Mouse (Mus musculus) thymus, postnatal 36 days (tissue): ENCODE results near the gene Acta1.

Experiments
- DNase-seq, 2 experiments: peaks; one replicate each; pipeline ENCODE4 v3.0.0; 2022; ENCODE audit warnings: mixed read lengths in 2 of 2

Acta1 gene

DNA sequence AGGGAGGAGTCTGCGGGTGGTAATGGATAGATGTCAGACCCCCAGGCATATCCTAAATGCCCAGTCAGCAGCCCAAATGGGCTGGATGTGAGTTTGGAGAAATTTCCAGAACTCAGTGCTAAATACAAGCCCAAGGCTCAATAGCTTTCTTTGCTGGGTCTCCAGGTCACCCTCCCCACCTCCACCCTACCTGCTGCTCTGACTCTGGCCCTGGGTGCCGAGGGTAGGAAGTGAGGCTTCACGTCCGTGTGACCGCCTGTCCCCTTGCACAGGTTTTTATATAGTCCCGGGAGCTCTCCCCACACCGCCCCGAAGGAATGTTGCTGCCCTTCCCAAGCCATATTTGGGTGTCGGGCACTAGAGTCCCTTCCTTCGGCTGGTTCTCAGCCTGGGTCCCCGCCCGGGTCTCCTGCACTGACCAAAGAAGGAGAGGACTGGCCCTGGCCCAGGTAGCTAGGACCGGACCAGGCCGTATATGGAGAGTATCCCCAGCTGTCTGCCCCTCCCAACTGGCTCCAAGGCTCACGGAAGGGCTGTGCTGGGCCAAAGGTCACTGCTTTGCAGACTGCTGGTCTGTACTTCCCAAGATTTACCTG lies at the start of gene Acta1:
TSS of gene Acta1 (minus strand) at position 250 of the 596 bp plus-strand sequence.
- DNase-seq: no peak

DNA sequence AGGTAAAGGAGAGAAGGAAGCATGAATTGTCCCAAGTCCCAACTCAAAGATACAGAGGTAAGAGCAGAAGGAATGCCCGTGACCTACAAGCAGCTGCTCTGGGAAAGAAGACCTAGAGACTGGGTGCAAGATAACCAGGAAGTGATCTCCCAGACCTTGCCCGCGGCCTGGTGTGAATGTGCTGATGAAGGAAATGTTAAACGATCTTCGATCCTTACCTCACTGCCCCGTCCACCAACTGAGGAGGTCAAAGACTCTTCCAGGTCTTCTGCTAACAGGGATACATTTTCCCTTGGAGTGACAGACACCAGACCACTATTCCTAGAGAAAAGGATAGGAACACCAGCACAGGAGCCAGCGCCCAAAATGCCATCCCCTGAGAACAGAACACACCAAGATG lies 34.5 kb upstream of the Acta1 start:
- no peak for DNase-seq

DNA sequence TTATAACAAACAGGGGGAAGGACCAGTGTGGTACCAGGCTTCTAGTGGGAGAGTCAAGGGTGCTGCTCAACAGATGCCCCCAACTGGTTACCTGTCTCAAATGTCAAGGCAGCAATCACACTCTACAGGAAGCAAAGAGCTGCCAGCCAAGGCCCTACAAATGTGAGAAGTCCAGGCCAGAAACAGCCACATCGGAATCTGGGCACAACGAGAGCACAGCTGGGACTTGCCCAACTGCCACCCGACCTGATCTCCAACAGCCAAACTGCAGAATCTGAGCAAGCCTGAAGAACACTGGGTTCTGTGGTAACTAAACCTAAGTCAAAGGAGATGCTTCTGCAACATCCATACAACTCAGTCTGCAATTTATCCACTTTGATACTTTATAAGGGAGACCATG lies 31.1 kb upstream of the Acta1 start:
- DNase-seq: no peak

DNA sequence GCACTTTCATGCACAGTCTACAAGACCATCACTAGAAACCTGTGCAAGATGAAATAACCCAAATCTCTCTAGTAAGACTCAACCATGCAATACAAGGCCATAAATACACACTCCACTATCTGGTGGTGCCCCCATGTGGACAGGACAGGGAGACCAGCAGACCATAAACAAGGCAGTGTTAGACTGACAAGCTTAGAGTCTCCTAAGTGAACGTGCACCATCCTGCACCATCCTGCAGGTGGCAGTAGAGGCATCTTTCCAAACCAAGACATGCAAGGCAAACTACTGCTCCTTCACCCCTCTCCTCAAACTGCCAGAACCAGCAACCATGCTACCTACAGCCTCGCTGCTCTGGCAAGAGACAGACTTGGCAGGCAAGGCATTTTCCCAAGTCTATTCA lies 30.2 kb upstream of the Acta1 start:
- DNase-seq: peak; percentile 70 to 73

DNA sequence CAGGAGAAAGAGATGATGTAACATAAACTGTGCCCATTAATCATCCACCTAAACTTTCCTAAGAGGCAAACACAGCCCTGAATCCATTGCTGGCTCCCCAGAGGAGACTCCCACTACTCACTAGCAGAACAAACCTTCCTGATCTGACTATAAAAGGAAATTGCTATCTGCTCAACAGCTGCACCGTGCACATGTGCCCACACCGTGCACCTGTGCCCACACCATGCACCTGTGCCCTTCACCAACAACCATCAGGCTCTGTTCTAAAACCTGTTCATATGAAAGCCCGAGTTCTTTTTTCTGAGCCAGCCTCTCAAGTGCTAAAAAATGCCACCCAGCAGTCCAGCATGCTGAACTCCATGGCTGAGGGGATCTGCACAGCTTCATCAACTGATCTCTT lies 20.1 kb upstream of the Acta1 start:
- no peak for DNase-seq

DNA sequence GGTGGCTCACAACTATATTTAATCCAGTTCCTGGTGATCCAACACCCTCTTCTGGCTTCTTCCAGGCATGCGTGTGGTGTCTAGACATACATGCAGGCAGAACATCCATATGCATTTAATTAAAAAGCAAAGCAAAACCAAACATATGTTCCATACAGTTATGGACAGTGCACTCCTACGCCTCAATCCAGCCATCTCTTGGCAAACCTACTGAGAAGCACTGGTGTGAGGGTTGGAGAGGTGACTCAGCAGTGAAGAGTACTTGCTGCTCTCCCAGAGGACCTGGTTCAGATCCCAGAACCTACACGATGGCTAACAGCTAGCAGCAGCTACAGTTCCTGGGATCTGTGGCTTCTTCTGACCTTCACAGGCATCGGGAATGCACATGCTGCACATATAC lies 17.7 kb upstream of the Acta1 start:
- DNase-seq: no peak

DNA sequence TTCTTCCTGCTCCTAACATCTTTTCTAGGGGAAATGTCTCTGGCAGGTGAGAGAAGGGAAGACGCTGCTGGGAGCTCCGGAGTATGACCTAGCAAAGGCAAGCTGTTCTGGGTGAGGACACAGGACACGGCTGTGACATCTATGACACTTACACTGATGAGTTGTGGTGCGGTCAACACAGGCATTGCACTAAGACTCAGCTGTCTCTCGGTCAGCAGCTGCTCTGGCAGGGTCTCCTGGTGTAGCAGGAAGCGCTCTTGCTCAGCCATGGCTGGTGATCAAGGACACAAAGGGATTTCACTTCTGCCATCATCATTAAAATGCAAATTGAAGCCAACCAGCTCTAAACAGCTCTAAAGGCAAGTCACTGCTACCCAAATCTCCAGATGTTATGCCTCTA lies 13.1 kb upstream of the Acta1 start:
- no peak for DNase-seq

DNA sequence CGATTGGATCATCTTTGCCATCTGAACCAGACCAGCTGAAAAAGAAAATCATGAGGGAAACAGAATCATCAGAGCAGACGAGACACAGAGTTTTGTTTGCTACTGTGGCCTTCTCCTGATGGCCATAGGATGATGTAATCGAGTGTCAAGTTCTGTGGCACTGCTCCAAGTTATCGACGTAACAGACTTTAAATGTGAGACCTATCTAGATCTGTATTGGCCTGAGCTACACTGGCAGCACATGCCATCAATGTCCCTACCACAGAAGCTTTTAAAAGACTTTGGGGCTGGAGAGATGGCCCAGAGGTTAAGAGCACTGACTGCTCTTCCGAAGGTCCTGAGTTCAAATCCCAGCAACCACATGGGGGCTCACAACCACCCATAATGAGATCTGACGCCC lies 8.1 kb upstream of the Acta1 start:
- no peak for DNase-seq

DNA sequence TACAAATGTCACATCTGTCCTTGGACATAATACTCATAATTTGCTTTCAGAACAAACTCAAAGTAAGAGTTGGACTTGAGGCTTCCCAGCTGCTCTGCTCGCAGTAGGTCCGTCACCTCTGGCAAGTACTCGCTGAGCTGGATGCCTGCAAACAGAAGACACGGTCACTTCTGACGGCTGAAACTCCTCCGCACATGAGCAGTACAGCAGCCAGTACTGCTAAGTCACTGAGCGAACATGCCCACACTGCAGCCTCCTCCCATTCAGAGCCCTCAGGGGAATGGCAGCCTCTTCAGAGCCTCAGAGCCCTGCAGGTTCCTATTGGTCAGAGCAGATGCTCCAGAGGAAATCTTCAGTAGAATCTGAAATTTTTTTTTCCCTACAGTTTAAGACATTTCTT lies 4.8 kb upstream of the Acta1 start:
- DNase-seq: no peak

DNA sequence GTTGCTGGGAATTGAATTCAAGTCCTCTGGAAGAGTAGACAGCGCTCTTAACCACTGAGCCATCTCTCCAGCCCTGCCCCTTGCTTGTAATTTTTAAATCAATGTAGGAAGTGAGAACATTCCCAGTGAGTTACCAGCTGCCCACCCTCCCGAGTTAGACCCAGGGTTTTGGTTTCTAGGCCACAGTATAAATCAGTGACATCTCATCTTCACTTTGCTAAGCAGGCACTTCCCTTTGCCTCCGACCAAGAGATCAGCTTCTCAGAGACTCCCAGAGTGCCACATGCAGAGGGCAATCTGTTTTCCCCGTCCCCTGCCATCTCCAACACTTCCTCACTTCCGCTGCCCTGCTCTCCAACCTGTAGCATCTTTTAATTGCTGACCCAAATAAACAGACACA lies 4.0 kb upstream of the Acta1 start:
- DNase-seq: no peak

DNA sequence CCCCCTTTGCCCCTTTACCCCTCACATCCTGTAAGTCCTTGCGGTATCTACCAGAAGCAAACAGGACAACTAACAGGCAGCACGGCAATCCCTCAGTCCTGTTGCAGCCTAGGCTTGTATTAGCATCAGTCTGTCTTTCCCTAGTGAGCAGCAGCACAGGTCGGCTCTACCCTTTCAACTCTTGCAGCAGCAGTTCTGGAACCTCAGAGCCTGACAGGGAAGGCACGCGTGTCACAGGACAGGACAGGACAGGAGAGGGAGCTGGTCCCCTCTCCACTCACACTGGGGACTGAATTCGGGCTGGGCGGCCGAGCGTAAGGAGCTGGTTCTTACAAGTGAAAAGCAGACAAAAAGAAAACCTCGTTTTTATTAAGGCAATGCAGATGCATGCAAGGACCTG lies 2.2 kb upstream of the Acta1 start:
- DNase-seq: no peak

DNA sequence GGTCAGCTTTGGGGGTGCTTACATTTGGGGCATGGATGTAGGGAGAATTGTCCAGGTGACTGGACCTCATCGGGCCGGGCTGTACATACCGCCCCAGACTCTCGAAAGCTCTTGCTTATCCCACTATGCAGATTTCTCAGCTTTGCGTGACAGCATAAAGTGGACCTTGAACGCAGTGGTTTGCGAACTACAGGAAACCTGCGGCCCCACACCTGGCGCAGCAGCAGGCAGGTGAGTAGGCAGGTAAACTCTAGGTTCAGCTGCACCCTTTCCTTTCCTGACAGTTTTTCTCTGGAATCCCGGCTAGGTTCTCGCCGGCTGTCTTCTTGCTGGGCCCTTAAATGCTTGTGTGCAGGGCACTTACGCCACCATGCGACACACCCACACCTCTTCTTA lies 1.8 kb upstream of the Acta1 start:
- no peak for DNase-seq

DNA sequence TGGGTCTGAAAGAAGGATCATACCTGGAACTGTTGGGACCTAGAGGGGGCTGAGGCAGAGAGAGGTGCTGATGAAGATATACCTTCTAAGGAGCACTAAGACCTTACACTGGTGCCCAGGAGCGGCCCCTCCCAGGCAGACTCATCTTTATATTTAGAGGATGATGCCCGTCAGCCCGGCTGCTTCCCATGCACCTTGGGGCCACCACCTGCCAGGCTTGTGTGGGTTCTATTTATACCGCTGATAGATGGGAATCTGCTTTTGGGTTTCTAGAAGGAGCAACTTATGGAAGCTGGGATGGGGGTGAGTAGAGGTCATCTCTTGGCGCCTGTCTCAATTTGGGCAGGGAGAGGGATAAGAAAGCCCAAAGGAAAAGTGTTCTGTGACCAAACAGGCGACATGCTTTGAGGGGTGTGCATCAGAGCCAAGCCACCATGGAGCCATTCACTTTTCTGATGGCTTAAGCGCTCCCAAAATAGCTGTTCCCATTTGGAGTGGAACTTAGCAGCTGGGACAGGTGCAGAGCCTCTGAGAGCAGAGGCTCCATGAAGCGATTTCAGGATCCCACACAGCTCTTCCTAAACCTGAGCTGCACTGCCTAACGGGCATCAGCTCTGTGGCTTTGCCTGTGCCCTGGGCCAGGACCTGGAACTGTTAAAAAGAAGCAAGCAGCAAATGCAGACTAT lies 1.3 kb upstream of the Acta1 start:
- DNase-seq: no peak

DNA sequence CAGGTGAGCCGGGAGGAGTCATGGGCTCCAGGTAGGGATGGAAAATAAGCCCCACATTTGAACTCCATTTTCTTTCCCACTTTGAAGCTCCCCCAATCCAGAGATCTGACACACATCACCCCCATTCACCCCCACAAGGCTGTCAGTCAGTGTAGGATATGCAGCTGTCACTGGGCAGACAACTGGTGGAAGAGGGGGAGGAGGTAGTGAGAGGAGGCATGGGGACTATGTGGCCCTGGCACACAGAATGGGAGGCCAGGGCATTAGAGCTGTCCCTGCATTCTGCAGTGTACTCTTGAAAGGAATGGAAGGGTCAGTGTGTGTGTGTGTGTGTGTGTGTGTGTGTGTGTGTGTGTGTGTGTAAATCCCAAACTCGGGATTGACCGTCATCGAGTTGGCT lies 679 bp upstream of the Acta1 start:
- DNase-seq: no peak

DNA sequence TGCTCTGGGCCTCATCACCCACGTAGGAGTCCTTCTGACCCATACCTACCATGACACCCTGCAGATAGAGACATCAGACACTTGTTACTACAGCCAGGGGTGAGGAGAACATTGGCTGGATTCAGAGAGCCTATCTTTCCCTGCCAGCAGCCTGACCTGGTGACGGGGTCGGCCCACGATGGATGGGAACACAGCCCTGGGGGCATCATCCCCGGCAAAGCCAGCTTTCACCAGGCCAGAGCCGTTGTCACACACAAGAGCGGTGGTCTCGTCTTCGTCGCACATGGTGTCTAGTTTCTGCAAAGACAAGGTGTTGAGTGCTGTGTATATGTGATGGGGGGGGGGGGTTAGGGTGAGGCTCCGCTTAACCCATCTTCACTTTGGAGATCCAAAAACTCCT lies 1.1 kb downstream of the Acta1 start:
- DNase-seq: no peak

DNA sequence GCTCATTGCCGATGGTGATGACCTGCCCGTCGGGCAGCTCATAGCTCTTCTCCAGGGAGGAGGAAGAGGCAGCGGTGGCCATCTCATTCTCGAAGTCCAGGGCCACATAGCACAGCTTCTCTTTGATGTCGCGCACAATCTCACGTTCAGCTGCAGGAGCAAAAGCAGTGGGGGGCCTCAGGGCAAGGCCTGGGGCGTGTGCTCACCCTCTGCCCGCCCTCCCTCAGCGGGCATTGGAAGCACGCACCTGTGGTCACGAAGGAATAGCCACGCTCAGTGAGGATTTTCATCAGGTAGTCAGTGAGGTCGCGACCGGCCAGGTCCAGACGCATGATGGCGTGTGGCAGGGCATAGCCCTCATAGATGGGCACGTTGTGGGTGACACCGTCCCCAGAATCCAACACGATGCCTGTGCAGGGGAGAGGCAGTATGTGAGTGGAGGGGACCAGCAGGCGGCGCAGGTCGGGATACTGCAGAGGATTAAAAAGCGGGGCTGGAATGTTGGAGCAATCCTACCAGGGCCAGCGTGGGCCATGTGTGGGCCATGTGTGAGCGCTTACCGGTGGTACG lies 1.9 kb downstream of the Acta1 start:
- DNase-seq: no peak

DNA sequence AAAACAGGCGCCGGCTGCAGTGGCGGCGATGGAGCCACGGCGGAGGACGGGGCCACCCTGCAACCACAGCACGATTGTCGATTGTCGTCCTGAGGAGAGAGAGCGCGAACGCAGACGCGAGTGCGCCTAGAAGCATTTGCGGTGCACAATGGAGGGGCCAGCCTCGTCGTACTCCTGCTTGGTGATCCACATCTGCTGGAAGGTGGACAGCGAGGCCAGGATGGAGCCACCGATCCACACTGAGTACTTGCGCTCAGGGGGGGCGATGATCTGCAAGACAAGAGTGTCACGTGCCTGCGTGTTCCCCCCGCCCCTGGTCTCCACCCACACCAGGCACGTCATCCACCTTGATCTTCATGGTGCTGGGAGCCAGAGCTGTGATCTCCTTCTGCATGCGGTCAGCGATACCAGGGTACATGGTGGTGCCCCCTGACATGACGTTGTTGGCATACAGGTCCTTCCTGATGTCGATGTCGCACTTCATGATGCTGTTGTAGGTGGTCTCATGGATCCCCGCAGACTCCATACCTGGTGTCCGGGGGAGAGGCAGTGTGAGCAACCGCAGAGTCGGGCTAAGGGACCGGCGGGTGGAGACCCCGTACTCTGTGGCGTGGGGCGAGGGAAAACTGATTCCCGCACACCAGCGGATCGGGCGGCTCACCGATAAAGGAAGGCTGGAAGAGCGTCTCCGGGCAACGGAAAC lies 2.5 kb downstream of the Acta1 start:
- no peak for DNase-seq

DNA sequence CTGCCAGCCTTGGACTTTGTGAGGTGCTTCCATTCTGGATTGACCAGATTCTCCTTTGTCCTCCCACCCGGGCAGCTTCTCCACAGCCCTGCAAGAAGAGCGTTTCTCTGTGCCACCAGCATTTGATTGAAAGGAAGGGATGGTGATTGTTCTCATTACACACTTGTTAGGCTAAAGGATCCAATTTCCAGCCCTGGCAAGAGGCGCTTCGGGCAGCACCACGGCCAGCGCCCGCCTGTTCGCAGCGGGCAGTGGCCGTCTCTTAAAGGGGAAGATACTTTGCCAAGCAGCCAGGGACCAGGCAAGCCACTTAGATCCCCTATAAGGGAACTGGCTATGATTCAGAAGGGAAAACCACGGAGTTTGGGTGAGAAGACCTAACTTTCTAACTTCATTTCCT lies 3.3 kb downstream of the Acta1 start:
- DNase-seq: no peak

DNA sequence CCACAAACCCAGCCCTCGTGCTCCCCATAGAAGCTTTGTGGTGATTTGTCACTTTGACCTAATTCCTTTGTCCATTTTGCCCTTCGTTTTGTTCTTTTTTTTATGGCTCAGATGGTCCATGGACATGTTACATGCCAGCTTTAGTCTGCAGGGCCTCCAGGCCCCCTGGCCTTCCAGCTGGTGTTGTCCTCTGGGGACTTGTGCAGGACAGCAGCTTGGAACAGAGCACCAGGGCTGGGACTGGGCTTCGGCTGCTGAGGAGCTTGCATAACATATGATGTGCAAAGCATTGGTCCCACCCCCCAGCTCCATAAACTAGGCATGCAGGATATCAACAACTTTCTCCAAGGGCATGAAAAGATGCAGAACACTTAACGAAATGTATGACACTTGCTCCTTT lies 4.8 kb downstream of the Acta1 start:
- no peak for DNase-seq

DNA sequence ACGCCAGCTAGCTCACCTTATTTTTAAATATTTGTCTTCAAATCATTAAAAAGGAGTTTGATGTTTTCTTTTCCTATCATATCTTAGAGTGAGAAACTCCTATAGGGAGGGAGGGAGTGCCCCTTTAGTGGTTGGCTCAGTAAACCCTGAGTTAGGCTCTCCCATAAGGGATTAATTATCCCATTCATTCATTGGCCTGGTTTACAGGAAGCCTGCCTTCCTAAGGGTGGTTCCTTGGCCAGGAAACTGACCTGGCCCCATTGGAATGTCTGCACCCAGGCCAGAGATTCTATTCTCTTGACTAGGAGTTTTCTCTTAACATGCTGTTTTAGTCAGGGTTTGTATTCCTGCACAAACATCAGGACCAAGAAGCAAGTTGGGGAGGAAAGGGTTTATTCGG lies 6.6 kb downstream of the Acta1 start:
- DNase-seq: no peak

DNA sequence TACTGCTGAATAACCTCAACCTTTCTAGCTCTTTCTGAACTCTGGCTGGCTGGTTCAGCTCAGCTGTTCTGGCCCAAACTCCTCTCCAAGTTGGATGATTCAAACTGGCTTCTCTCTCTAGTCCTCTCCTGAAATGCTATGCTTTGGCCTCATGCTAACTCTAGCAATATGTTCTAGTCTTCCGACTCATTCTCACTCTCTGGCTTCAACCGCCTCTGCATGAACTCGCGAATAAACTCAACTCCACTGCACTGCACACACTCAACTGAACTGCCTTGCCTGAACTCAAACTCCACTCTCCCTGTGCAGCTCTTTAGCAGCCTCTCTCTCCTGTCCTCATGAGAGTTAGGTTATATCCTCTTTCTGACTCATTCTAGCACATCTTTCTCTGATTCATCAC lies 7.4 kb downstream of the Acta1 start:
- no peak for DNase-seq

DNA sequence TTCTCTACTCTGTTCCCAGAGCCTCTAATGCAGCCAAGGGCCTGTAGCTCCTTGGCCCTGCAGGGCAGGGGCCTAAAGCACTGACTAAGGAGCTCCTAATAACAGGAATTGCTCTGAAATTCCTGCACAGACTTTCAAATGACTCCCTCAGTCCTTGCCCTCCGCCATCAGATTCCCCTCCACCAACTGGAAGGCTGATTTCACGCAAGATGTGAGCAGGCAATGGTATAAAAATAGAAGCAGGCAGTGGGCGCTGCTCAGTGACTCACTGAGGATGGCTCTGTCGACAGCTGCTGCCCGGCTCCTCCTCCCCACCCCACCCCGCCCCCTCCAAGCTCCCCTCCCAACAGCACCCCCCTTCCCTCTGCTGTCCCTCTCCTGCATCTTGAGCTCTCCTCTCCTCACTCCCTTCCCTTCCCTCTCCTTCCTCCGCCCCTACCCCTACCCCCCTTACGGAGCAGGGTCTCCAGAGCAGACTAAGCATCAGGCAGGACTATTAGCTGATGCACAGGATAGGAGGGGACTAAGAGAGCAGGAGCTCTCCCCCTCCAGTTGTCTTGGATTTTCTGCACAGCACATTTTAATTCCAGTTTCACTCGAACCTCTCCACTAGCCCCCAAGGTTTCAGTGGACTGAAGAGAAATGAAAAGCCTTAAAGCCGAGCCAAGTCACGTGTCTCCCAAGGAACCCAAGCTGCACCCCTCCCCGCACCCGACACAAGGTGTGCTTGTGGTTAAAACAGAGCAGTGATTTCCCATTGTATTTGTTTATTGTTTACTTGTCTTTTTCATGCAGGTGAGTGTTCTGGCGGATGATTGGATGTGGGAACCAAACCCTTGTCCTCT lies 9.6 kb downstream of the Acta1 start:
- DNase-seq: no peak

DNA sequence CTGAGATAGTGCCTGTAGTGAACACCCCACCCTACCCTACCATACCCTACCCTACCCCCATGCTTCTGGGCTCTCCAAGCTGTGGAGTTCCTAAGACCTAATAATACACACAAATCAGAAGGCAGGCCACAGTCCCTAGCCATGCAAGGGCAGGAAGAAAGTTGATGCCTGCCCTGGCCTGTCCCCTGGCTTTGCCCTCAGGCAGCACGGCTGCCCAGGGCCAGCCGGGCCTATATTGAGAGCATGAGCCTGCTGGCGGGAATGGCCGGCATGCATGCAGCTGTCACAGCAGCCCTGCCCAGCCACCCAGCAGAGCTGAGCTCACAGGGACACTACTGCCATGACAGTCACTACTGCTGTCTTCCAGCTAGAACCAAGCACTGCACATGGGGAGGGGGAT lies 11.5 kb downstream of the Acta1 start:
- DNase-seq: no peak
